Mouse (Mus musculus) cerebellum, adult 2 months (tissue): ENCODE measurements at regions not wholly inside any gene's neighbourhood (a gene's known extent, or its start where the extent isn't known, plus 50 kb on each side); places are given as distances from the start of the nearest gene placed in this dataset.

Experiments used
- CTCF ChIP-seq: fragments of 200-500 bp; IDR thresholded peaks from 2 replicates; pipeline ENCODE4 v1.5.1; 2011; ENCODE audit warnings: low read depth, mild to moderate bottlenecking, control low read depth, low read length, moderate library complexity, borderline replicate concordance; ENCODE audit not compliant: insufficient read depth
- POLR2A ChIP-seq: fragments of 200-500 bp; IDR thresholded peaks from 2 replicates; pipeline ENCODE4 v1.6.1; 2011; ENCODE audit warnings: low read length, control low read depth, borderline replicate concordance; ENCODE audit not compliant: insufficient read depth

- TF ChIP-seq CTCF: no peak
- TF ChIP-seq POLR2A: no peak
Measured at GRCm38 (mm10) chr2:110523173-110523803, 73.8 kb upstream of the Slc5a12 start.
